Mouse (Mus musculus) 3T3-L1 (cell line): Measurements from ENCODE around the gene Arid3a.

ENCODE experiments used
- DNase-seq: peaks from one replicate; pipeline ENCODE4 v3.0.0-alpha.2; 2015; ENCODE audit warnings: low read depth, low spot score

Arid3a gene

DNA sequence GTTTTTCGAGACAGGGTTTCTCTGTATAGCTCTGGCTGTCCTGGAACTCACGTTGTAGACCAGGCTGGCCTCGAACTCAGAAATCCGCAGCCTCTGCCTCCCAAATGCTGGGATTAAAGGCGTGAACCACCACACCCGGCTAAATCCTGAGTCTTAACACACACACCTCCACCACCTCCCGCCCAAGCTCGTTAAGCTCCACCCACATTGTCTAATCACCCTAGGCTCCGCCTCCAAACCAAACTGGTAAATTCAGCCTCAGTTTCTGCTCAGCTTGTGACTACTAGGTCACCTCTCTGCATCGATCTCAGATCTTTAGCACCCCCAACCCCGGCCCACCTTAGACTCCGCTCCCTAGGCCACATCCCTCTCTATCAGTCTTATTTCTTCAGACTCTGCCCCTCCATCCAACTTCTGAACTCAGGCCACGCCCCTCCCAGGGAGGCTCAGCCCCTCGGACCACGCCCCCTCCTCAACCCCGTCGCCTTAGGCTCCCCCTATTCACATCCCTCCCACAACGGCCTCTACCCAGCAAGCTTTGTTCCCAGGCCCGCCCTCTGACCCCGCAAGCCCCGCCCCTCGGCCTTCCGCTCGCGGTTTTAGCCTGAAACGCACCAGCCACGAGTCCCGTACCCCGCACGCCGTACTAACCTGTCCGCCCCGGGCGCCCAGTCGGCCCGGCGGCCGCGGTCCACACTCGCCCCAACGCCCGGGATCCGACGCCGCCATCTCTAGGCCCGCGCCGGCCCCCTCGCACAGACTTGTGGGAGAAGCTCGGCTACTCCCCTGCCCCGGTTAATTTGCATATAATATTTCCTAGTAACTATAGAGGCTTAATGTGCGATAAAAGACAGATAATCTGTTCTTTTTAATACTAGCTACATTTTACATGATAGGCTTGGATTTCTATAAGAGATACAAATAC, 18.4 kb upstream of the Arid3a start, which contains the start of gene Med16:
Gene Med16, minus strand, starts transcription at position 757 of the 925 bp plus-strand sequence.
- peak; percentile 96 for DNase-seq

DNA sequence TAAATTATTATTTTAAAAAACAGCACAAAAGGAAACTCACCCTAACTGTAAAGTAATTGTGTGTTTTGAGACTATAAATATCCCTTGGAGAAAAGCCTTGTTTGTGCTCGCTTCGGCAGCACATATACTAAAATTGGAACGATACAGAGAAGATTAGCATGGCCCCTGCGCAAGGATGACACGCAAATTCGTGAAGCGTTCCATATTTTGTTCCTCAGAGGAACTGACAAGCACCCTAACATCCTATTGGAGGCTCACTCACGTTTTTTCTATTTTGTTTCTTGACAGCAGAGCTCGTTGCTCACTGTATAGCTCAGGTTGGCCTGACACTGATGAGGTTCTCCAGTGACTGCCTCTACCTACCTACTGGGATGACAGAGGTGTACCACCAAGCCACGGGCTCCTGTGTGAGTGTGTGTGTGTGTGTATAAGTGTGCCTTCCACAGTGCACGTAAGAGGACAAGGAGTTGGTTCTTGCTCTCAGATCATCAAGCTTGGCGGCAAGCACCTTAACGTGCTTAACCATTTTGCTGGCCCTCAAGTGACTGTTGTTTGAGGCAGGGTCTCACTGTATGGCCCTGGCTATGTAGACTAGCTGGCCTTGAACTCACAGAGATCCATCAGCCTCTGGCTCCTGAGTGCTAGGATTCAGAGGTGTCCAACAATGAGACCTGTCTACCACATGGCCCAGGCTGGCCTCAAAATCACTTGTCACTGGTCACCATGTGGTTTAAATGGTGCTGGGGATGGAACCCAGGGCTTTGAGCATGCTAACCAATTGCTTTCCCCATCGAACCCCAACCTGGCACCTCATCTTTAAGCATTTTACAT, 17.5 kb upstream of the Arid3a start:
- peak; percentile 75 for DNase-seq

DNA sequence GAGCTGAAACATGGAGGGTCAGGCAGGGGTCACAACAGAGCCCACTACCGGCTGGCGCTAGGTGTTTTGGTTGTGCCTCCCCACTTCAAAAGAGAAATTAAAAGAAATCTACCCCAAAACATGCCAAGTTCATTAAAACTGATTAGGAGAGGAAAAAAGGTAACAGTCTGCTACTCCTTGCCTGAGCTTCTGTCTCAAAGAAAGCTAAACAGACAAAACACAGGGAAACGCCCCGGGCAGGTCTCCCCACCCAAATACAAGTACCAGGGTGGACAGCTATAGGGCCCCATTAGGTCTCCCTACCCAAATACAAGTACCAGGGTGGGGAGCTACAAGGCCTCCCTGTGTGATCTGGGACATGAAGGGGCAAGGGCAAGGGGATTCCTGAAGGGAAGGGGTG, 16.3 kb upstream of the Arid3a start, which contains the start of gene Gm26602:
Gene Gm26602, plus strand, starts transcription at position 301 of the 400 bp plus-strand sequence.
- no peak for DNase-seq

DNA sequence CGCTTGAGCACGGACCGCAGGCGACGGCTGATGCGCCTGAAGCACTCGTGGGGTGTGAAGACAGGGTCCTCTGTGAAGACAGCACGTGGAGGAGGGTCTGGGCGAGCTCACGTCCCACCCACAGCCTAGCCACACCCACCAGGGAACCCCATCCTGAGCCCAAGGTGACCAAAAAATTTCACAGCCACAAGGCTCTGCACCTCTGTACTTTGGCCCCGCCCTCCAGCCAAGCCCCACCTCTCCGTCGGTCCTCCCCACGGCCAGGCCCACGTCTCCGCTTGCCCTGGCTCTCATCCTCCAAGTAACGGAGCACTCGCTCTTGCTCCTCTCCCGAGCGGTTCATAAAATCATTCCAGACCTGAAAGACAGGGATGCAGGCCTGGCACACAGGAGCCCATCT, 14.4 kb upstream of the Arid3a start:
- no peak for DNase-seq

DNA sequence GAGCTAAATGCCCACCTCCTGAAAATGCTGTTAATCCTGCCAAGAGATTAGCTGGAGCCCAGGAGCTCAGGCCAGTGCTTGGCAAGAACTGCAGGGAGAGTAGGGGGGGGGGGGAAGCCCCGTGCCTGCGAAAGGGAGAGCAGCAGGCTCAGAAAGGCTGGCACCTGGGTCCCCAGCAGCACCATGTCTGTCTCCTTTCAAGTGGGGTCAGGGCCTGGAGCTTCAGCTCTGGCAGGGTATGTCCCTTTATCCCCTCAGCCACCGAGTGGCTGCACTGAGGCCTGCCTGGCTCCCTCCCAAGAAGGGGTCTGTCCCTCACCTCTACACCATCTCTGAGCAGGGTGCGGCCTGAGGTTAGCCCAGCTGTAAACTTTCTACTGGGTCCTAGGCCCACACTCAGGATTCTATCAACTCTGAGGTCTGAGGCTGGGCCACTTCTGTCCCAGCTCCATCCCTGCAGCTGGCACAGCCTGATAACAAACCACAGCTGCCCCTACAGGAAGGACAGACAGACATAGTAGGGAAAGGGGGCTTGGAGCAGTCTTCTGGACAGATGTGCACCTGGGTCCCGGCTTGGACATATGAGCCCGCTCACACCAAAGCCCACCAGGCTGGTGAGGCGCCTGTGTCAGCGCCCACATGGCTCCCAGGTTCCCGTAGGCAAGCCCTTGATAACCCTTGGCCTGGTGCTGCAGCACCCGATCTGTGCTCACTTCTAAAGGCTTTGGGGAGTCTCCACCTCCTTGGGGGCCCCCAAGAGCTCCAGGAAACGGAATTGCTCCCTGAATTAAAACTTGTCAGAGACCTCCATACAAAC, 12.5 kb upstream of the Arid3a start:
- DNase-seq, result no peak

DNA sequence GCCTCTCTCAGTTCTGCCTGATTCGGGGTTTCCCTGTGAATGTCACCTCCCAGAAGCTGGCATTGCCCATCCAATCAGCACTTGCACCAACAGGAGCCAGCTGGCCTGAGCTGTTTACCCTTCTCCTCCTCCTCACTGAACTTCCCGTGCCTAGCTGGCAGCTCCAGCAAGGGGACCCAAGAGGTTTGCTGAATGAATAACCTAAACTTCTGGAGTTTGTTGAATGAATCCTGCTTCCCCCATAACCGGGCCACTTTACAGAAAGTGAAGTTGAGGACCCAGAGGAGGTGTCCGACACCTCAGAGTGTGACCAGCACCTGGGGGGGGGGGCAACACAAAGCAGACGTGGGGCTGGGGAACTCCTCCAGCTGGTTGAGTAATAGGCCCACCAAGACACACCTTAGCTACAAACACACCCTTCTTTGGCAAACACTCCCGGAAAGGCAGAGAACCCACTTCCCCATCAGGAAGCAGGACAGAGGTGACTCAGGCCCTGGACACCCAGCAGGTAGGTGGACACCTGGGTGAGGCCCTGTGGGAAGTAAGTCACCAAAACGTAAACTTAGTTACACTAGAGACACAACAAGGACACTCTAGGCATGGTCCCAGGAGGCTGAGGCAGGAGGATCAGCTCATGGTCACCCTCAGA, 11.8 kb upstream of the Arid3a start:
- no peak for DNase-seq

DNA sequence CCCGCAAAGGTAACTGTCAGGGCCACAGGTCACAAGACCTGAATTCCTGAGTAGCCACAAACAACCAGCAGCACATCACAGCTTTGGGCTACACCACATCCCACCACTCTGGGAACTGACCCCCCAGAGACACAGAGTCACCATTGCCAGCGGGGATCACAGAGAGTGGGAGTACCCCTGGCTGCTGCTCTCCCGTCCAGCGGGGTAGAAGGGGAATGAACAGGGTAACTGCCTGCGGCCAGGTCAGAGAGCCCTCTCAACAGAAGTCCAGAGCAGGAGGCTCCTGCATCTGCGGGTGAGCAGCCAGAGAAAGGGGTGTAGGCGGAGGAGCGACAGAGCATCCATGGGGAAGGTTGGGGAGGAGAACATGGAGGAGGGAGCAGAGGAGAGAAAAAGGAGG, 10.8 kb upstream of the Arid3a start:
- no peak for DNase-seq

DNA sequence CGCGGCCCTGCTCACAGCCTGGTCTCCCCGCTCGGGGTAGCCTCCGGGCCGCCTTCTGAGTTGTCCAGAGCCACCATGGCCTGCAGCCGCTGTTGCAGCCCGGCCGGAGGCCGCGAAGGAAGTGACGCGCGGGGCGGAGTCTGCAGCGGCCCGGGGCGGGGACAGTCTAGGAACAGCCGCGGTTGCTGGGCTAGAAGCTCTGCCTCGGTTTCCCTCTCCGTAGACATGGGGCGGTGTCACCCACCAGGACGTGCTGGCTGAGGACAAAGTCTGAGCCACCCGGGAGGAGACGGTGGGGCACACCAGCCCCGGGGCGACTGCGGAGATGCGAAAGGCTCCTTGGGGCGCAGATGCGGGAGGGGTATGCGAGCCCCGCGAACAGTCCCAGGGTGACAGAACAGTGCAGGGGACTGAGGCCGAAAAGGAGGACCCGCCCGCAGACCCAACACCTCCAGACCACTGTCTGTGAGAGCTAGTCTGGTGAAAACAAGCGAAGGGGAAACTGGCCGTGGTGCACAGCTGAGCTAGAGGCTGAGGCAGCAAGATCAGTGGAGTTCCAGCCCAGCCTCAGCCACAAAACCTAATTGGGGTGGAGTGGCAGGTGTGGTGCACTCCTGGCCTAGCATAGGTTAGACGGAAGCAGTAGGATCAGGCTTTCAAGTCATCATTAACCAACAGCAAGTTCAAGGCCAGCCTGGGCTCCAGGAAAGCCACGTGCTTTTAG, 9.9 kb upstream of the Arid3a start, which contains the start of gene Kiss1r:
Gene Kiss1r, plus strand, starts transcription at position 164 of the 724 bp plus-strand sequence.
- DNase-seq, result peak; percentile 70

DNA sequence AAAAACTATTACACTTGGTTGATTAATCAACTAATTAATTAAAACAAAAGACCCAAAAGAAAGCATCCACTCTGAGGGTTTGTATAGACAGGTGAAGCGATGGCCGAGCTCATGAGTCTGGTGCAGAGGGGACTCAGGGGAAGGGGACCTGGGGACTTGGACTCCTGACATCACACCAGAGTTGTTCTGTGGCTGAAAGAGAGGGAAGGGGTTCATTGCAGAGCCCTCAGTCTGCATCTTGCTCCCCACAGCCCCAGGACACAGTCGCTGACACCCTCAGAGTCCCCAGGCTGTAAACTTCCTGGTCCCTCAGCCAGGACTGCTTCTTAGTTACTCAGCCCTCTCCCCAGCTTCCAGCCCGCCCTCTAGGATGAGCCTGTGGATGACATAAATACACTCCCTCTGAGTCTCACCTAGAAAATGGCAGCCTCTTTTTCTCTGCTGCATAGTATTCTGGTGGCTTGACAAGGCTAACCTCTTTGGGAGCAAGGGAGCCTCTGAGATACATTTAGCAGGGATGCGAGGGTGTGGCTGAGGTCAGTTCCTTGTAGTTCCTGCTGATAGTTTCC, 9.2 kb upstream of the Arid3a start:
- no peak for DNase-seq

DNA sequence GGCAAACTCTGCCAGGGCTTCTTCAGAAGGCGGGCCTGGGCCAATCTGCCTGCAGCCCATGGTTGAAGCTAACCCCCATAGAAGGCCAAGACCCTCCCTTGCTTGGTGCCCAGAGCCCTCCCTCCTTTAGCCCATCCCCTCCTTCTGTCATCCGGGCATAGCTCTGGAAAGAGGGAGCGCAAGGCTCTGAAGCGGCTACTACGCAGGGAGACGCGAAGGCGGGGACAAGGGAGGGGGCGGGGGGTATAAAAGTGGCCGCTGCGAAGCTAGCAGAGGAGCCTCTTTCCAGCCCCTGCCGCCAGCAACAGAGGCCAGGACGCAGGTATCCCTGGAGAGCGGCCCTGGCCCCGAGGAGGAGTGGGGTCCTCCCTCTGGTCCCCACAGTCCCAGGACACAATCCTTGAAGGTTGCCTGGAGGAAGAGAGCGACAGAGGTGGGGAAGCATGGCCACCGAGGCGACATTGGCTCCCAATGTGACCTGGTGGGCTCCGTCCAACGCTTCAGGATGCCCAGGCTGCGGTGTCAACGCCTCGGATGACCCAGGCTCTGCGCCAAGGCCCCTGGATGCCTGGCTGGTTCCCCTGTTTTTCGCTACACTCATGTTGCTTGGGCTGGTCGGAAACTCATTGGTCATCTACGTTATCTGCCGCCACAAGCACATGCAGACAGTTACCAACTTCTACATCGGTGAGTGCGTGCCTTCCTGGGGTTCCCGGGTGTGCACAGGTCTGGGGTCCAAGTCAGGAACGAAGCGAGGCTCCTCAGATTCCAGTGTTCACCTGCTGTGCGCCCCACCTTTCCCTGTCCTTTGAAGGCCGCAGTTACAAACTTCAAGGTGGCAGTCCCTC, 8.4 kb upstream of the Arid3a start:
- DNase-seq, result no peak

DNA sequence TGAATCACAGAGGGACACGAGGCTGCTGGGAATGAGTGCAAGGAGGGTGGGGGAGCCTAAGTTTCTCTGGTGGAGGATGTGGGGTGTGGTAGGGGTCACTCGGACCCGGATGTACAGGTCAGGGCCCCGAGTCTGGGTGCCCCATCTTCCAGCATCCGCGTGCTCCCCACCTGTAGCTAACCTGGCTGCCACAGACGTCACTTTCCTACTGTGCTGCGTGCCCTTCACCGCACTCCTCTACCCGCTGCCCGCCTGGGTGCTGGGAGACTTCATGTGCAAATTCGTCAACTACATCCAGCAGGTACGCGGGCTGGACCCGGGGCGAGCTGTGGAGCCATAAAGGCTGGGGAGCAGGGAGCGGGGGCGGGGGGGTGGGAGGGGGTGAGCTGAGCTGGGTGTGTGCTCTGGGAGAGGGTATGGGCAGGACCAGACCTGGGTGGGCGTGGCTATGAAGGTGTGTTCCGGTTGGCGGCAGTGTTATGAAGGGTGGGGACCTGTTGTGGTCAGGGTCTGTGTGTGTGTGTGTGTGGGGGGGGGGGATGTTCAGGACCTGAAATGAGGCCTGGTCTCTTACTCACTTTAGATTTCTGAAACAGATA, 7.5 kb upstream of the Arid3a start:
- DNase-seq, result no peak

DNA sequence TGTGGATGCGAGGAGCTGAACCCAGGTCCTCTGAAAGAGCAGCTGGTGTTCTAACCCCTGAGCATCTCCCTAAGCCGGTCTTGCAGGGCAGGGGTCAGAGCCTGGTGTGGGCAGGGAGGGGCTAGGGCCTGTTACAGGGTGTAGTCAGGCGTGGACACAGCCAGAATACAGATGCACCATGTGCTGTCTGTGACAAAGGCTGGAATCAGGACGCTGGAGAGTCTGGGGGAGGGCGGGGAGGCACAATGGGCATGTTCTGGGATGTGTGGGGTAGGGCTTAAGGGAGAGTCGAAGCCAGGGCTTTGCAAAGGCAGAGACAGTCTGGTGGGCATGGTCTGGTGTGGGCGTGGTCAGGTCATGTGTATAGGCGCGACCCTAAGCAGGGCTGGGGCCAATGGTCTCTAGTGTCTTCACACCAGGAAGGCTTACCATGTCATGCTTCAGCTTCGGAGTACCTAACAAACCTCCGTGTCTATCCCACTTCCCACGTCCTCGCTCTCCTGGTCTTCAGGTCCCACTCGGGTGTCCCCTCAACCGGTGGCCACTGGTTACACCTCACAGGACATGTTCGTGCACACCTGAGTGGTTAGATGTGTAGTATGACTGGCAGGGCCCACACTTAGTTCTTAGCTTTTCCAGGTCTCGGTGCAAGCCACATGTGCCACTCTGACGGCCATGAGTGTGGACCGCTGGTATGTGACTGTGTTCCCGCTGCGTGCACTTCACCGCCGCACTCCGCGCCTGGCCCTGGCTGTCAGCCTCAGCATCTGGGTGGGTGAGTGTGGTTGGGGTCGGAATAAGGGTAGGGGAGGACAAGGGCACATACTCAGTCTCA, 6.6 kb upstream of the Arid3a start:
- no peak for DNase-seq

DNA sequence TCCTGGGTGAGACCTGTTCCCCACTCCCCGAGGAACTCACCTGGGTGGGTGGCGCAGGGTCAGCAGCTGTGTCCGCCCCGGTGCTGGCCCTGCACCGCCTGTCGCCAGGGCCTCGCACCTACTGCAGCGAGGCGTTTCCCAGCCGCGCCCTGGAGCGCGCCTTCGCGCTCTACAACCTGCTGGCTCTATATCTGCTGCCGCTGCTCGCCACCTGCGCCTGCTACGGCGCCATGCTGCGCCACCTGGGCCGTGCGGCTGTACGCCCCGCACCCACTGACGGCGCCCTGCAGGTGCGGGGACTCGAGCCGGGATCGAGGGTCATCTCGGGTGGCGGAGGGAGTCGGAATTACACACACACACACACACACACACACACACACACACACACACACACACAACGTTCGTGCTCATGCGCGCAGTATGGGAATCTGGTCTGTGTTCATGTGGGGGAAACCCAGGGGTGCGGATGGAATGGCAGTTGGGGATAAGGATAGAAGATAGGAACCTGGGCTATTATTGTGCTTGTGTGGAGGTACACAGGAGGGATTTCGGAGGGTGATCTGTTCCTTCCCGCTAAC, 5.8 kb upstream of the Arid3a start, which contains the start of gene R3hdm4:
Gene R3hdm4, minus strand, starts transcription at position 251 of the 578 bp plus-strand sequence.
- no peak for DNase-seq

DNA sequence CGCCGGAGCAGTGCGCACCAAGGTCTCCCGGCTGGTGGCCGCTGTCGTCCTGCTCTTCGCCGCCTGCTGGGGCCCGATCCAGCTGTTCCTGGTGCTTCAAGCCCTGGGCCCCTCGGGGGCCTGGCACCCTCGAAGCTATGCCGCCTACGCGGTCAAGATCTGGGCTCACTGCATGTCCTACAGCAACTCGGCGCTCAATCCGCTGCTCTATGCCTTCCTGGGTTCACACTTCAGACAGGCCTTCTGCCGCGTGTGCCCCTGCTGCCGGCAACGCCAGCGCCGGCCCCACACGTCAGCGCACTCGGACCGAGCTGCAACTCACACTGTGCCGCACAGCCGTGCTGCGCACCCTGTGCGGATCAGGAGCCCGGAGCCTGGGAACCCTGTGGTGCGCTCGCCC, 5.3 kb upstream of the Arid3a start:
- DNase-seq, result no peak

DNA sequence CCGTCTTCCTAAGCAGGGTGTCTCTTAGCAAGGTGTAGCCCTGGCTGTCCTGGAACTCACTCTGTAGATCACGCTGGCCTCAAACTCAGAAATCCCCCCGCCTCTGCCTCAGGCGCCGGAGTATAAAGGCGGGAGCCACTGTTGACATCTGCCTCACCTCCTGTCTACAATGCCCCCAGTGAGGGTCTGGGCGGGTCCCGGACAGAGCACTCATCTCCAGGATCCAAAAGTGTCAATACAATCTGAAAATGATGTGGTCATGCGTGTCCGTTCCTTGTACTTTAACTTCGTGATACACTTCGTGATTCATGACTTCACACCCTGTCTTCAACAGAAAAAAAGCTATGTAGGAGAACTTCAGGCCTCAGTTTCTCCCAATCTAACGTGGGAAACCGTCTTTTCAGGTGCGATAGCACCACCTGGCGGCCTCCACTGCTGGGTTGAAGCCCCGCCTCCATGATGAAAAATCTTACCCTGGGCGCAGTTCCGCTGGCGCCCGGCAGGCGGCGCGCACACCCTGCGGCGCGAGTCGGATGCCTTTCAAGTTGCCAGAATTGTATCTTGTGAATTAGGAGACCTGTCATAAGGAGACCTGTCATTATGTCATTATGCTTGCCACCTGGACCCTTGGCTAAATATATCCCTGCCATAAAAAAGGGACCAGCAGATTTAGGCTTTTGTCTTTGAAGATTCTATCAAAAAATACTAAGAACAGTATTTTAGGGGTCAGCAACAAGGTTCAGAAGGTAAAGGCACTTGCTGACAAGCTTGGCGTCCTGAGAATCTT, 1.7 kb upstream of the Arid3a start:
- DNase-seq, result peak; percentile 82

DNA sequence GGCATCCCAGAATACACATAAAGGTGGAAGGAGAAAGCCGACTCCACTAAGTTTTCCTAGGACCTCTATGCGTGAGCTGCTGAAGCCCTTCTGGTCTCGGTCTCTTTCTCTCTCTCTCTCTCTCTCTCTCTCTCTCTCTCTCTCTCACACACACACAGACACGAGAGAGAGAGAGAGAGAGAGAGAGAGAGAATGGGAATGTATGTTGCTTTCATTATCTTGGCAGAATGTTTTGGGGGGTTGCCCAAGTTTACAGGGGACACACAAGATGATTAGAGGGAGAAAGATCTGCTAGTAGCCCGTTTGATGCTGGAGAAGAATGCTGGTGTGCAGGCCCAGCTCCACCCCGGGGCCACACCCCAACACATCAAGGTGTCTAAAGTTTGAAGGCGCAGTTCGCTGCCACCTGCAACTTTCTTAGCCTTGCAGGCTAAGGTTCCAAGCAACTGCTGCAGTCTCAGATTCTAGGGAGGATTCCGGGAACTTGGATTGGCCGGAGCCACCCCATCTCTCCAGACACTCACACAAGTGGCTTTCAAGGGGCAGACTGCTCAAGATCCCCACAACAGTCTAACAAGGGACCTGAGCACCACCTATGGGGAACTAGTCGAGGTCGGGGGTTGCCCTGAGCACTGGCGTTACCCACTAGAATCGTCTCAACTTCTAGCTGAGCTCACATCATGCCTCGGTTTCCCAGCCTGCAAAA, 905 bp upstream of the Arid3a start:
- DNase-seq, result peak; percentile 39
